Mouse (Mus musculus): ENCODE measurements around the gene Commd9.

Gene Commd9

DNA sequence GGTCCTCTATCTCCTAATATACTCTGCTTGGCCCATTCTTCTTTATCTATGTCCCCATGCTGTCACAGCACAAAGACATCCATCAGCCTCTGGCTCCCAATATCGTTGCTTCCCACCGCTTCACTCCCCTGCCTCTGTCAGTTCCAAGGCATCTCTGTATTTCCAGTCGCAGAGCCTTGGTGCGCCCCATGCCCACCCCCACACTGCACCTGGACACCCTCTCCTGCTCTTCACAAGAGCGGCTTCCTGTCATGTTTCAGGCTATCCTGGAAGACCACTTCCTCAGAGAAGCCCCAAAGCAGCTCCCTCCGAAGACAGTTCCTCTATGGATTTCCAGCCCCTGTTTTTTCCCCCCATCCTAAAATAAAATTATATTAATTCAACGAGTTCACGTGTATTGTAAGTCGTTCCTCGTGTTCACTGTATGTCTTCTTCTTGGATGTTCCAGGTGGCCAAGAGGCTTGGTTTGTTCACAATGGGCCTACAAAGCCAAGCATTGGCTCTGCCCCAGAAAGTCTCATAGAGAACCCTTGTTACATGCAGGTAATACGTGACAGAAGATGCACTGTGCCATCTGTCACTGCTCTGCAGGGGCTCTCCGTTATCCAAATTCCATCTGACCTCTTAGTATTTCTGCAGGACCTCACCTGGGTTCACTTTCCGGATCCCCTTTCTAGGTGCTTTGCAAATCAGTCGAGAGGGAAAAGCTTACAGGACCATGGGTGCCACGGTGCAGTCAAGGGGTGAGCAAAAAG is 23.5 kb downstream of the Commd9 start:
- DNase-seq (ENCODE audit: low spot score), result no peak

DNA sequence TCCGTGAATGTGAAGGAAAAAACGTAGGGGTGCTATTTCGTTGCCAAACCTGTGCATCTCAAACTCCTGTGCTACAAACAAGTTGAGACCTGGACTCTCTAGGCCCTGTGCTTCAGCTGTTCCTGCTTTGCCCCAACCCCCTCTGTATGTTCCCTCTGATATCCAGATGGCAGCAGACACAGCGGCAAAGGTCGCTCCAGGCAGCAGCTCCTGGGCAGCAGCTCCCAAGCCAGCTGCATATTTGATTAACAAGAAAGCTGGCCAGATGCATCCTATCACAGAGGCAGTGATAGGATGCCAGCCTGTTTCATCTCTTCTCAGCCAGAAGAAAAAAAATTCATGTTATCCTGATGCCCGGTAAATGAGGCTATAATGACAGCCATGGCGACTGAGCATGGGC is 32.5 kb downstream of the Commd9 start:
- no peak for DNase-seq (ENCODE audit: low spot score)

DNA sequence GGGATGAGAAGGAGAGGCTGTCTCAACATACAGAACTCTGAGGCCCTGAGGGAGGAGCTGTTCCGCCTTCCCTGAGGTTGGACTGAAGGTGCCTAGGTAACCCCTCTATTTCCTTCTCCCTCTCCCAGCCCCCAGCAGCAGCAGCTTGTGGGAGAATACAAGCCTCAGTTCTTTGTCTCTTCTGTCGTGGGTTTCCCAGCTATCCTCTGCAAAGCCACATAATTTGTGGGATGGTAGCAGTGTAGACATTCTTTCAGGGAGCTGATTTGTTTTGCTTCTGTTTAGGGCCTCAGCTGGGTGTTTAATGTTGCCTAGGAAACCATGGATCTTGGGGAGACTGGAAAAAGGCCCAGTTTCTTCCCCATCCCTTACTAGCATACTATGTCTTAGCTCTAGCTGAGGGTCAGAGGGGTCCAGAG is 34.1 kb downstream of the Commd9 start:
- DNase-seq (ENCODE audit: low spot score), result no peak

DNA sequence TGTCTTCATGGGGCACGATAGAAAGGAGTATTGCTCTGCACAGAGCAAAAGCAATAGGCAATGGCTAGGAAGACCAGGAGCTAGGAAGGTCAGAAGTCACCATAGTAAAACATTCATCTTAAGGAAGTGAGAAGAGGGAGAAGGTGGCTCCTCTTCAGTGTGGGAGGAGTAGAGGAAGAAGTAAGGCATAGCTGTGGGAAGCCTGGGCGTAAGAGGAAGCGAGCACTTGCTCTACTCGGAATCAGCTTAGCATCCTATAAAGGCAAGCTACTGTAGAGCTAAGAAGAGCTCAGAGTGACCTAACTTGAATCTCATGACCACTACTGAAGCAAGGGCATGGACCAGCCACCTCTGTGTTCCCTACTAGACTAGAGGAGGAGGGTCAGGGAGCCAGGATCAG is 36.3 kb downstream of the Commd9 start:
- DNase-seq (ENCODE audit: low spot score), result no peak

DNA sequence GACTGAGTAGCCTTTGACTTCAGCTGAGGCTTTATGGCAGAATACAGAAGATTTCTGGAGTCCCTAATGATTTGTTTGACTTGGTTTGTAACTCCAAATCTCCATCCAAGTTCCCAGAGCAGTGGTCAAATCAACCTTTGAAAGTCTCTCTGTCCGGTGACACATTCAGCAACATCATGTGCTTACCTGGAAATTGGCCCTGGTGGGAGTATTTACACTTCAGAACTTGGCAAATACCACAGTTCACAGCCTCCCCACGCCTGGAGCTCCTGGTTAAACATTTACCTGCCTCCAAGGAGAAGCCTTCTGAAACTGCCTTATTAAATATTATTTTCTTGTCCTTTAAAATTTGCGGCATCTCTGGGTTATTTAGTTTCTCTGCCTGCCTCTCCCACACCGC is 37.1 kb downstream of the Commd9 start:
- DNase-seq (ENCODE audit: low spot score), result no peak

DNA sequence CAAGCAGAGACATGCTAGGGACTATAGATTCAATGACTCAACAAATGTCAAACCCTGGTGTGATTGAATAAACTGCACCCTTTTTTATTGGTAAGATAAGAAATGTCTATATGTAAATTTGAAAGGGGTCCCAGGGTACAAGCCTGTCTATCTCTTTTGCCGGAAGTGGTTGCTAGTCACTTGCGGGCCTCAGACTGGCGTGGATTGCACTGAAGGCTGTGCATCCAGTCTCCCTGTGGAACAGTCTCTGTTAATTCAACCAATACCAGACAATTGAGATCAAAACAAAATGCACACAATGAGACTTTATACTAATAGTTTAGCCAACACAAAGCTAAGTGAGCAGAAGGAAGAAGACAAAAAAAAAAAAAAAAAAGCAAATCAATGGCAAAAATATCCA is 39.1 kb downstream of the Commd9 start:
- no peak for DNase-seq (ENCODE audit: low spot score)

DNA sequence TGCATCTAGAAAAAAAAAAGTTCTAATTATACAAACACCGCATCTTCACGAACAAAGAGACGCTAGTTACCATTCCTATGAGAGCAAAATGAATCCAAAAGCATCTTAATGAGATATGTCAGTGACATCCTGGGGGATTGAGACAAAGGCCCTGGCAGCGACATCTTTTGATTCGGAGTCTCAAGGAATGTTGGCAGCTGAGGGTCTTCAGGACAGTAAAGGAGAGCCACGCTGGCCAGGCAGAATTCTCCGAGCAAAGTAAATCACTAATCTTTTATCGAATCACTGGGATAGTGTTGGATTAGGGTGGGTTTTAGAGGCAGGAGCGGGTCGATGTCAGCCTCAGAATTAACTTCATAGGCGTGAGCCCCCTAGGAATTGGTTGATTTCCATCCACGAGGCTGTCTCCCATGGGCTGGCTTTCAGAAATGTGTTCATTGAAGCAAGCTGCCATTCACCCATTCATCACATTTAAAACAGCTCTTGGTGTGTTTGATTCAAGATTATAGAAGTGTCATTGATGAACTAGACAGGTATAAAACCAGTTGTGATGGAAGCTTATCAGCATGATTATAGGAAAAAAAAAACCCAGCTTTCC is 39.6 kb downstream of the Commd9 start:
- no peak for DNase-seq (ENCODE audit: low spot score)

DNA sequence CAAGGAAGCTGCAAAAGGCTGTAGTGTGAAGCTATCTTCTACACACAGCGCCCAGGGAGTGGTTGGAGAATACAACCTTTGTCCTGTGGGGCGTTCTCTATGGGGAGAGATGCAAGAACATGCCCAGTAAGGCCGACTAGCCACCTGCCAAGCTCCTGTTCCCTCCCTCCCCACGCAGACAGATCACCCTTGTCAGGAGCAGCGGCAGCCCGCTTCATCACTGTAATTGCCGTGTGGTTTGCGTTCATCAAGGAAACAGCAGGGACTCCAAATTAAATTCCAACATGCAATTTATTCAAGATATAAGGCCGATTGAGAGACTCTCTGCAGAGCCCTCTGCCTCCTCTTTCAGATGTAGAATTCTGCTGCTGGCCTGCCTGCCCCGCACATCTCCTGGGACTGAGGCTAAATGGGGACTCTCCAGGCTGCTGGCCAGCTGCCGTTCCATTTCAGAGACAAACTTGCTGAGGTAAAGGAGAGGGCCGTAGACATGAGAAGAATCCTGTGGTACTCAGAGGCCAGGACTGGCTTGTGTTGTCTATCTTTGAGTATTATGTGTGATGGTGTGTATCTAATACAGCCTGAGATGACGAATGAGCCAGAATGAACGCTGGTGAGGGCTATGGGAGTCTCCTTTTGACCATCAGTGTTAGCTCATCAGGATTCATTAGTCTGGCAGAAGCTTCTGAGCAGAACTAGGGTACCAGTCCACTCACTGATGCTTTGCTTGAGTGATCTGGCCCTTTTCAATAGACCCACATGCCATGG is 46.3 kb downstream of the Commd9 start:
- DNase-seq (ENCODE audit: low spot score), result no peak

DNA sequence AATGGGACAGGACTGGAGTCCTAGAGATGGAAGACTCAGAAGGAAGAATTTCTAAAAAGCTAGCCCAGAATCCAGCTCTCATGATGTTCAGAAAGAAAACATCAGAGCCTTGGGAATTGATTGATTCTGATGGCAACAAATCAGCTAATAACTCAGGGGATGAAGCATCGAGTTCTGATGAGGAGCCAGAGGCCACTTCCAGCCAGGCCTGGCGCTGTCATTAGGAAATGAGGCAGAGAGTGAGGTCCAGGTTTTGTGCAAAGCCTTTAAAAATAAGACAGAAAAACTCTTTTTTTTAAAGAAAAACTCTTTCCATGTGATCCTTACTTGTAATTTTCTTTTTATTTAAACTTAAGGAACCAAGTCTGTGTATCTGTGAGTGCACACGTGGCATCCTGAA is 47.3 kb downstream of the Commd9 start:
- no peak for DNase-seq (ENCODE audit: low spot score)

DNA sequence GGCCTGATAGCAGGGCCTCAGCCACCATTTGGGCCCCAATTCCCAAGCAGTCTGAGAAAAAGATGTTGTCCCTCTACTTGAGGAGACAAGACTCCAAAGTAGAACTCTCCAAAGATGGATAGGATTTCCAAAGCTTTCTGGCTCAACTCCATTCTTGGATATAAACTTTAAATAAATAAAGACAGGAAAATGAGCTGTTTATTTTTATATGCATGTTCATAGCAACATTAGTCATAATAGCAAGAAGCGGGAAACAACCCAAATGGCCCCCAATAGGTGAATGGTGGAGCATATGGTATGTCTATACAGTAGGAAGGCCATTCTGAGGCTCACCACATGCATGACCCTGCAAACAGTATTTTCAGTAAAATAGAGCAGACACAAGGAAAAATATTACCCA is 49.0 kb downstream of the Commd9 start:
- DNase-seq (ENCODE audit: low spot score), result no peak

DNA sequence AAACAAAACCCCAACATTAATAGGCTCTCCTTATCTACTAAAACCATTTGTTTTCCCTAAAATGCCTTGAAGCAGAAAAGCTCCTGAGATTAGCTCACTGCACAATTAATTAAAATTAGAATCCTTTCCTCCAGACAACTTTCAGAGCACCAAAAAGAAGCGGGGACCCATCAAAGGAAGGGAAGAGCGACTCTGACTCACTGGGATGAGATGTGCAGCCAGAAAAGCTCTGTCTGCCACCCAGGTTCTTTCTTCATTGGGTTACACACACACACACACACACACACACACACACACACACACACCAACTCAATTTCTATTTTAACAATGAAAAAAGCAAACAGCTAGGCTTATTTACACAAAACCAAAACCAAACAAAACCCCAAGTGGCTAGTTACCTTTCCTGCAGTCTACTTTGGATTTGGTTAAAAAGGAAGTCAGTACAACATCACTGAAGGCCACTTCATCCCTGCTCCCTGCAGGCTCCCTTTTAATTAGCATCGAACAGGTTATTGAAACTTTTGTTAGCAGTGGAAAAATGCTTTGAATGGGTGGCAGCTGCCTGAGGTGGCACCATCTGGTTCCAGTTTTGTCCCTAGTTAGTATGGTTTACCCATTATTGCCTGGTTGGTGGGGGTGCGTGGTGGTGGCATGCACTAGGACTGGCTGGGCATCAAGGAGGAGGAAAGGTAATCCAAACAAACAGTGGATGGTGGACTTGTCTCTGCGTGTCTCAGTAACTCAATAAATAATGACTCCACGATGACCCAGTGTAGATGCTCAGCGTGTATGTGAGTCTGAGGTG is 64.9 kb downstream of the Commd9 start:
- DNase-seq (ENCODE audit: low spot score), result no peak

Measured in ovary, postnatal 36 days (tissue).